ENCODE assay signal across 15 mouse cellular contexts in genomic region chr4:109411377-109411967, GRCm38 (mm10). TPM values are rescaled to one million over a fixed set of nuclear protein-coding genes. Genes with fewer than 3 reads are reported as not detected.
DNase-seq lines count a peak whose midpoint lies in the region; ATAC-seq and TF ChIP-seq lines count a peak whose summit lies in the region.
"Had no signal": no experiment of that assay in that cellular context is flagged by ENCODE, and none has a peak within 500 bp of the region (broad histone marks: within the 10 kb centered on the region; RNA-seq: fewer than 3 reads in every experiment).

No protein-coding gene starts in this region.

- H3K4me2 ChIP-seq in heart, embryonic 15.5 days, result peak overlapping the region; percentile 19; the same call in 1 of the 2 replicates
- H3K4me2 ChIP-seq: hindbrain, embryonic 15.5 days; kidney, embryonic 15.5 days; limb, embryonic 13.5 days; neural tube, embryonic 15.5 days had no signal

- no peaks in the 10 kb centered on the region for H3K36me3 ChIP-seq in heart, embryonic 15.5 days
- no peaks in the 10 kb centered on the region for H3K36me3 ChIP-seq in heart, adult 2 months (ENCODE audit: control insufficient read depth, insufficient read depth, low read length)
- H3K36me3 ChIP-seq: hindbrain, embryonic 15.5 days; kidney, embryonic 15.5 days; limb, embryonic 13.5 days; neural tube, embryonic 15.5 days had no signal

- DNase-seq in heart, adult 2 months, result no peak
- DNase-seq in spleen, postnatal 10 days (ENCODE audit: low spot score in 2 of 2), result peak; percentile 40 to 69
- DNase-seq in spleen, postnatal 14 days (ENCODE audit: low spot score in 2 of 2), result no peak
- peak; percentile 79 for DNase-seq in liver
- no peak for DNase-seq in thymus, postnatal 14 days
- DNase-seq in thymus, adult 18-20 months, result no peak
- DNase-seq: adrenal gland, postnatal 36 days; cerebellum, adult 18-20 months; lung, postnatal 14 days; spleen, adult 18-20 months had no signal

- H3K4me1 ChIP-seq in heart, embryonic 15.5 days (replicated peaks), result peaks cover 27% of the 10 kb centered on the region
- no peaks in the 10 kb centered on the region for H3K4me1 ChIP-seq in heart, adult 2 months (ENCODE audit: control insufficient read depth, insufficient read depth, low read length)

- H3K79me2 ChIP-seq in heart, adult 2 months (replicated peaks; ENCODE audit: control insufficient read depth, insufficient read depth, low read length), result no peaks in the 10 kb centered on the region

- no peaks in the 10 kb centered on the region for H3K27me3 ChIP-seq in heart, embryonic 15.5 days
- no peaks in the 10 kb centered on the region for H3K27me3 ChIP-seq in heart, adult 2 months (ENCODE audit: control insufficient read depth, insufficient read depth, low read length)
- H3K27me3 ChIP-seq: hindbrain, embryonic 15.5 days; limb, embryonic 13.5 days; neural tube, embryonic 15.5 days had no signal

- TF ChIP-seq EP300 in heart, adult 2 months (IDR thresholded peaks at IDR 0.05; ENCODE audit: insufficient read depth, low read depth, low read length), result no peak

- TF ChIP-seq POLR2A in heart, adult 2 months (IDR thresholded peaks at IDR 0.05; ENCODE audit: insufficient read depth, low read depth, low read length), result no peak

- H3K9ac ChIP-seq in heart, embryonic 15.5 days, result no peak overlapping the region
- H3K9ac ChIP-seq in heart, adult 2 months (ENCODE audit: low read depth, low read length), result no peak overlapping the region
- H3K9ac ChIP-seq: hindbrain, embryonic 15.5 days; kidney, embryonic 15.5 days; limb, embryonic 13.5 days; neural tube, embryonic 15.5 days had no signal

- H3K4me3 ChIP-seq in heart, embryonic 15.5 days, result no peak overlapping the region
- no peak overlapping the region for H3K4me3 ChIP-seq in heart, adult 2 months
- H3K4me3 ChIP-seq: hindbrain, embryonic 15.5 days; kidney, embryonic 15.5 days; limb, embryonic 13.5 days; neural tube, embryonic 15.5 days had no signal

- H3K27ac ChIP-seq in heart, embryonic 15.5 days, result peak overlapping the region; percentile 45
- no peak overlapping the region for H3K27ac ChIP-seq in heart, adult 2 months
- H3K27ac ChIP-seq: hindbrain, embryonic 15.5 days; kidney, embryonic 15.5 days; limb, embryonic 13.5 days; neural tube, embryonic 15.5 days had no signal

- intact Hi-C loops in heart, adult 2 months (cut with DNase I), result no loop called here

- H3K9me3 ChIP-seq in heart, embryonic 15.5 days (replicated peaks), result no peaks in the 10 kb centered on the region
- H3K9me3 ChIP-seq: hindbrain, embryonic 15.5 days; kidney, embryonic 15.5 days; limb, embryonic 13.5 days; neural tube, embryonic 15.5 days had no signal

- 77% methylated on average over 6 of the region's 6 CpGs for WGBS in heart, embryonic 15.5 days
- WGBS in heart, adult 2 months, result 93% methylated on average over 6 of the region's 6 CpGs

- TF ChIP-seq CTCF in heart, adult 2 months (IDR thresholded peaks at IDR 0.05), result no peak

- ATAC-seq in heart, embryonic 15.5 days (replicated peaks; ENCODE audit: insufficient number of reproducible peaks, insufficient read depth, low FRiP score, low read depth), result no peak

RNA-seq across cellular contexts. Expression of gene Ttc39a, which starts 5.0 kb away (rescaled TPM):
- 5.9 and 7.0 TPM in 2 replicates for polyA plus RNA-seq in heart, embryonic 15.5 days (2015; fragmentation: Nextera tagmentation; extraction: Ambion mirVana)
- 1 to 10 TPM; 1.6 to 2.4 TPM for total RNA-seq in heart, adult 2 months (2021)
- 1.8 and 2.7 TPM in 2 replicates for polyA plus RNA-seq in heart, adult 2 months (2012; rRNA removed)

Comparison
In these comparisons a context has a peak if more than half of its experiments do, and no peak if none do; other contexts are left out.
1. DNase-seq: peak in spleen, postnatal 10 days (2 of 2) and liver (single experiment); none in heart, adult 2 months (0 of 2), spleen, postnatal 14 days (0 of 2), thymus, postnatal 14 days (single experiment) and thymus, adult 18-20 months (0 of 2).